Mouse (Mus musculus) layer of hippocampus, adult 18-20 months (tissue): ENCODE data around the gene Nfe2l3. TPM values are rescaled to one million over a fixed set of nuclear protein-coding genes. Genes with fewer than 3 reads are reported as not detected.
"Not testable (repeated sequence)": the region's sequence is repeated elsewhere in the genome, so short reads cannot be mapped to it uniquely, and the experiment has no call there.

ENCODE experiments used
- DNase-seq, 2 experiments: peaks; one replicate each; pipeline ENCODE4 v3.0.0; 2022; ENCODE audit warnings: low spot score in 2 of 2
- total RNA-seq, 2 experiments: library from RNA; stranded (reverse); gene quantifications; 2 replicates each; pipeline ENCODE4 v1.2.3; 2021

The Nfe2l3 gene
- total RNA-seq, 2 experiments from 2014 or later = 3.2 to 3.7 TPM

- DNase-seq = not testable (repeated sequence)
Measured at GRCm38 (mm10) chr6:51484556-51484955, 52.1 kb downstream of the Nfe2l3 start.

GRCm38 (mm10) chr6:51485646-51486045 lies 53.2 kb downstream of the Nfe2l3 start:
- peak in 1 of 2 experiments; percentile 29 for DNase-seq

- DNase-seq = peak in 1 of 2 experiments; percentile 10
Measured at GRCm38 (mm10) chr6:51486076-51486710, 53.7 kb downstream of the Nfe2l3 start.

GRCm38 (mm10) chr6:51486731-51487130 lies 54.3 kb downstream of the Nfe2l3 start:
- no peak for DNase-seq

GRCm38 (mm10) chr6:51489787-51490186 lies 57.3 kb downstream of the Nfe2l3 start:
- DNase-seq = no peak

- no peak for DNase-seq
Measured at GRCm38 (mm10) chr6:51497321-51498111, 65.0 kb downstream of the Nfe2l3 start.

- DNase-seq = no peak
Measured at GRCm38 (mm10) chr6:51505671-51506070, 73.2 kb downstream of the Nfe2l3 start.

GRCm38 (mm10) chr6:51507556-51507955 lies 75.1 kb downstream of the Nfe2l3 start:
- DNase-seq = no peak

Other genes with a start within 250 kb of the Nfe2l3 start
- gene Hnrnpa2b1, start 37.2 kb downstream of the Nfe2l3 start, total RNA-seq = 100 to 1,000 TPM; 482 to 501 TPM
- gene Cbx3, start 37.7 kb downstream of the Nfe2l3 start, total RNA-seq = 100 to 1,000 TPM; 130 to 142 TPM
- gene Snx10, start 91.2 kb downstream of the Nfe2l3 start, total RNA-seq = 100 to 1,000 TPM; 101 to 110 TPM